ENCODE assay signal across 9 mouse cellular contexts in genomic region chr4:117866083-117866482, GRCm38 (mm10). TPM values are rescaled to one million over a fixed set of nuclear protein-coding genes. Genes with fewer than 3 reads are reported as not detected.
DNase-seq lines count a peak whose midpoint lies in the region; ATAC-seq lines count a peak whose summit lies in the region.
"Had no signal": no experiment of that assay in that cellular context is flagged by ENCODE, and none has a peak within 500 bp of the region (broad histone marks: within the 10 kb centered on the region; RNA-seq: fewer than 3 reads in every experiment).

No protein-coding gene starts in this region.

- H3K36me3 ChIP-seq in neural tube, embryonic 13.5 days = no peaks in the 10 kb centered on the region
- H3K36me3 ChIP-seq in embryonic facial prominence, embryonic 14.5 days (ENCODE audit: control insufficient read depth, insufficient read depth, low read length) = no peaks in the 10 kb centered on the region
- H3K36me3 ChIP-seq: hindbrain, embryonic 15.5 days had no signal

- ATAC-seq in neural tube, embryonic 13.5 days (ENCODE audit: low read depth) = no peak
- peak; percentile 62 for ATAC-seq in embryonic facial prominence, embryonic 14.5 days (ENCODE audit: low read depth)

- no peak overlapping the region for H3K4me3 ChIP-seq in neural tube, embryonic 13.5 days
- no peak overlapping the region for H3K4me3 ChIP-seq in embryonic facial prominence, embryonic 14.5 days (ENCODE audit: low read depth, low read length)
- H3K4me3 ChIP-seq: hindbrain, embryonic 15.5 days had no signal

- no peak overlapping the region for H3K4me2 ChIP-seq in neural tube, embryonic 13.5 days
- peak overlapping the region; percentile 15; the same call in 1 of the 2 replicates for H3K4me2 ChIP-seq in embryonic facial prominence, embryonic 14.5 days (ENCODE audit: low read depth, low read length)
- H3K4me2 ChIP-seq: hindbrain, embryonic 15.5 days had no signal

- H3K9ac ChIP-seq in neural tube, embryonic 13.5 days = peak overlapping the region; percentile 34; the same call in 1 of the 2 replicates
- no peak overlapping the region for H3K9ac ChIP-seq in embryonic facial prominence, embryonic 14.5 days (ENCODE audit: low read depth, low read length)
- H3K9ac ChIP-seq: hindbrain, embryonic 15.5 days had no signal

- H3K27me3 ChIP-seq in neural tube, embryonic 13.5 days = peaks cover 7% of the 10 kb centered on the region; the same call in 1 of the 2 replicates
- H3K27me3 ChIP-seq in embryonic facial prominence, embryonic 14.5 days (replicated peaks; ENCODE audit: control insufficient read depth, insufficient read depth, low read length) = 0 out of 2 replicates have a peak, but pooled peaks cover 4% of the 10 kb centered on the region
- H3K27me3 ChIP-seq: hindbrain, embryonic 15.5 days had no signal

- H3K4me1 ChIP-seq in neural tube, embryonic 13.5 days (replicated peaks) = peaks cover 36% of the 10 kb centered on the region
- H3K4me1 ChIP-seq in embryonic facial prominence, embryonic 14.5 days (ENCODE audit: control insufficient read depth, insufficient read depth, low read length) = peaks cover 12% of the 10 kb centered on the region

- WGBS in neural tube, embryonic 13.5 days = 53% methylated on average over 9 of the region's 9 CpGs
- 36% methylated on average over 7 of the region's 9 CpGs for WGBS in embryonic facial prominence, embryonic 14.5 days

- 0 out of 2 replicates have a peak overlapping the region, but pooled peaks have one; percentile 28 for H3K27ac ChIP-seq in neural tube, embryonic 13.5 days (replicated peaks)
- H3K27ac ChIP-seq in embryonic facial prominence, embryonic 14.5 days (replicated peaks; ENCODE audit: low read depth, low read length) = 0 out of 2 replicates have a peak overlapping the region, but pooled peaks have one; percentile 15
- H3K27ac ChIP-seq: hindbrain, embryonic 15.5 days had no signal

- no peak for DNase-seq in neural tube, embryonic 10.5 days (ENCODE audit: extremely low spot score, low spot score)
- peak; percentile 82 for DNase-seq in embryonic facial prominence, embryonic 14.5 days (ENCODE audit: low spot score)
- DNase-seq in kidney, adult 11 months = peak; percentile 89
- DNase-seq in lung, postnatal 14 days = peak; percentile 82
- DNase-seq in urinary bladder, postnatal 14 days (ENCODE audit: low spot score) = peak; percentile 77
- DNase-seq in c-Kit-positive CD71-positive TER-119-positive erythroid progenitor cells, embryonic 14.5 days (ENCODE audit: low spot score) = no peak
- DNase-seq in right cerebral cortex, postnatal 14 days = no peak

- H3K9me3 ChIP-seq in neural tube, embryonic 13.5 days = no peaks in the 10 kb centered on the region
- H3K9me3 ChIP-seq in embryonic facial prominence, embryonic 14.5 days (ENCODE audit: control insufficient read depth, low read length) = no peaks in the 10 kb centered on the region
- H3K9me3 ChIP-seq: hindbrain, embryonic 15.5 days had no signal

RNA-seq across cellular contexts. Expression of gene Ccdc24, which starts 6.3 kb away (rescaled TPM):
- 1.7 and 2.5 TPM in 2 replicates for polyA plus RNA-seq in neural tube, embryonic 13.5 days (2015; fragmentation: Nextera tagmentation; extraction: Ambion mirVana)
- 2.3 and 3.3 TPM in 2 replicates for polyA plus RNA-seq in embryonic facial prominence, embryonic 14.5 days (2014; fragmentation: Nextera tagmentation; extraction: Ambion mirVana)

RNA-seq across cellular contexts. Expression of gene B4galt2, which starts 17.2 kb away (rescaled TPM):
- polyA plus RNA-seq in neural tube, embryonic 13.5 days (2015; fragmentation: Nextera tagmentation; extraction: Ambion mirVana) = 43.7 and 45.5 TPM in 2 replicates
- 34.3 and 42.8 TPM in 2 replicates for polyA plus RNA-seq in embryonic facial prominence, embryonic 14.5 days (2014; fragmentation: Nextera tagmentation; extraction: Ambion mirVana)

RNA-seq across cellular contexts. Expression of gene Atp6v0b, which starts 21.1 kb away (rescaled TPM):
- polyA plus RNA-seq in neural tube, embryonic 13.5 days (2015; fragmentation: Nextera tagmentation; extraction: Ambion mirVana) = 442 and 475 TPM in 2 replicates
- polyA plus RNA-seq in embryonic facial prominence, embryonic 14.5 days (2014; fragmentation: Nextera tagmentation; extraction: Ambion mirVana) = 199 and 230 TPM in 2 replicates

RNA-seq across cellular contexts. Expression of gene Dph2, which starts 25.7 kb away (rescaled TPM):
- 21.3 and 22.0 TPM in 2 replicates for polyA plus RNA-seq in neural tube, embryonic 13.5 days (2015; fragmentation: Nextera tagmentation; extraction: Ambion mirVana)
- 13.4 and 15.0 TPM in 2 replicates for polyA plus RNA-seq in embryonic facial prominence, embryonic 14.5 days (2014; fragmentation: Nextera tagmentation; extraction: Ambion mirVana)

RNA-seq across cellular contexts. Expression of gene Slc6a9, which starts 31.8 kb away (rescaled TPM):
- polyA plus RNA-seq in neural tube, embryonic 13.5 days (2015; fragmentation: Nextera tagmentation; extraction: Ambion mirVana) = 29.1 and 31.1 TPM in 2 replicates
- polyA plus RNA-seq in embryonic facial prominence, embryonic 14.5 days (2014; fragmentation: Nextera tagmentation; extraction: Ambion mirVana) = 5.5 and 10.4 TPM in 2 replicates

Comparison
In these comparisons a context has a peak if more than half of its experiments do, and no peak if none do; other contexts are left out.
1. DNase-seq: peak in embryonic facial prominence, embryonic 14.5 days (single experiment), kidney, adult 11 months (single experiment), lung, postnatal 14 days (single experiment) and urinary bladder, postnatal 14 days (single experiment); none in neural tube, embryonic 10.5 days (single experiment), c-Kit-positive CD71-positive TER-119-positive erythroid progenitor cells, embryonic 14.5 days (single experiment) and right cerebral cortex, postnatal 14 days (single experiment).